Mouse (Mus musculus) kidney, adult 2 months (tissue): ENCODE measurements around the gene Smc3. TPM values are rescaled to one million over a fixed set of nuclear protein-coding genes. Genes with fewer than 3 reads are reported as not detected.

ENCODE experiments used
- DNase-seq: peaks from one replicate; pipeline ENCODE4 v3.0.0; 2021
- H3K27ac ChIP-seq: fragments of 200-500 bp; 2 replicates; pipeline ENCODE4 v1.5.1; 2012; ENCODE audit warnings: low read depth, low read length, control low read depth, inconsistent platforms; ENCODE audit not compliant: insufficient read depth
- H3K27me3 ChIP-seq: fragments of 200-500 bp; replicated peaks from 2 replicates; pipeline ENCODE4 v1.6.1; 2012; ENCODE audit warnings: mild to moderate bottlenecking, moderate library complexity, low read length, inconsistent platforms; ENCODE audit not compliant: control insufficient read depth, insufficient read depth
- H3K36me3 ChIP-seq: fragments of 200-500 bp; 2 replicates; pipeline ENCODE4 v1.6.1; 2012; ENCODE audit warnings: mild to moderate bottlenecking, moderate library complexity, low read length, inconsistent platforms; ENCODE audit not compliant: control insufficient read depth, insufficient read depth
- H3K4me1 ChIP-seq: fragments of 200-500 bp; 2 replicates; pipeline ENCODE4 v1.6.1; 2011; ENCODE audit warnings: low read length; ENCODE audit not compliant: control insufficient read depth, insufficient read depth
- H3K4me3 ChIP-seq: fragments of 200-500 bp; 2 replicates; pipeline ENCODE4 v1.5.1; 2011; ENCODE audit warnings: mild to moderate bottlenecking, low read depth, low read length, control low read depth; ENCODE audit not compliant: insufficient read depth
- CTCF ChIP-seq: fragments of 200-500 bp; conservative IDR thresholded peaks from 2 replicates; pipeline ENCODE4 v1.5.1; 2011; ENCODE audit warnings: low read depth, mild to moderate bottlenecking, control low read depth, low read length, moderate library complexity, mixed read lengths; ENCODE audit not compliant: insufficient read depth, insufficient read length
- POLR2A ChIP-seq: fragments of 200-500 bp; IDR thresholded peaks from one replicate; pipeline ENCODE4 v1.6.1; 2011; ENCODE audit warnings: low read depth, low read length, control low read depth
- WGBS: fragments of 180-500 bp; shearing (Covaris S2); methylation state at CpG from one replicate; pipeline ENCODE4 v1.1.7; 2018; 5-methylcytosine and 5-hydroxymethylcytosine counted together
- polyA plus RNA-seq: library from polyadenylated mRNA; depleted of rRNA; stranded (reverse); fragments of >200 nt; gene quantifications from 2 replicates; pipeline ENCODE4 v1.2.3, GENCODE M21; 2012

Smc3 gene
- polyA plus RNA-seq, 1 experiment = 5.1 TPM

GRCm38 (mm10) chr19:53647301-53647700 is 47.1 kb downstream of the Smc3 start:
- no peak for DNase-seq
- H3K36me3 ChIP-seq = peaks cover 8% of the 10 kb centered on the region
- 76% methylated on average over 9 of the region's 9 CpGs for WGBS
- TF ChIP-seq CTCF = no peak
- no peak for TF ChIP-seq POLR2A
- no peak overlapping the region for H3K4me3 ChIP-seq
- no peaks in the 10 kb centered on the region for H3K27me3 ChIP-seq
- H3K27ac ChIP-seq = no peak overlapping the region
- H3K4me1 ChIP-seq = no peaks in the 10 kb centered on the region; the same call in 1 of the 2 replicates

GRCm38 (mm10) chr19:53648056-53648455 is 47.9 kb downstream of the Smc3 start:
- no peaks in the 10 kb centered on the region; the same call in 1 of the 2 replicates for H3K4me1 ChIP-seq
- H3K4me3 ChIP-seq = no peak overlapping the region
- TF ChIP-seq CTCF (no peak), POLR2A (no peak)
- H3K27ac ChIP-seq = no peak overlapping the region
- no peaks in the 10 kb centered on the region for H3K27me3 ChIP-seq
- H3K36me3 ChIP-seq = peaks cover 7% of the 10 kb centered on the region
- DNase-seq = no peak
- 31% methylated on average over 5 of the region's 5 CpGs for WGBS

- peak; percentile 71 for DNase-seq
- Histone ChIP-seq H3K27me3 (no peaks in the 10 kb centered on the region), H3K27ac (no peak overlapping the region), H3K36me3 (peaks cover 6% of the 10 kb centered on the region; the same call in 1 of the 2 replicates), H3K4me1 (no peaks in the 10 kb centered on the region; the same call in 1 of the 2 replicates), H3K4me3 (no peak overlapping the region)
- peak; percentile 82 for TF ChIP-seq CTCF
- no peak for TF ChIP-seq POLR2A
- 31% methylated on average over 10 of the region's 10 CpGs for WGBS
These were observed 48.6 kb downstream of the Smc3 start for GRCm38 (mm10) chr19:53648802-53649236.

- 70% methylated on average over 6 of the region's 6 CpGs for WGBS
- DNase-seq = no peak
- Histone ChIP-seq H3K36me3 (peaks cover 3% of the 10 kb centered on the region; the same call in 1 of the 2 replicates), H3K4me1 (no peaks in the 10 kb centered on the region; the same call in 1 of the 2 replicates), H3K27me3 (no peaks in the 10 kb centered on the region), H3K27ac (no peak overlapping the region), H3K4me3 (no peak overlapping the region)
- TF ChIP-seq POLR2A = no peak
- no peak for TF ChIP-seq CTCF
These were observed 49.2 kb downstream of the Smc3 start for GRCm38 (mm10) chr19:53649361-53649760.

- no peak for TF ChIP-seq POLR2A
- TF ChIP-seq CTCF = no peak
- no peak overlapping the region for H3K4me3 ChIP-seq
- peak; percentile 64 for DNase-seq
- no peaks in the 10 kb centered on the region for H3K27me3 ChIP-seq
- peaks cover 3% of the 10 kb centered on the region; the same call in 1 of the 2 replicates for H3K36me3 ChIP-seq
- no peaks in the 10 kb centered on the region; the same call in 1 of the 2 replicates for H3K4me1 ChIP-seq
- H3K27ac ChIP-seq = no peak overlapping the region
- WGBS = 41% methylated on average over 5 of the region's 5 CpGs
These were observed 49.6 kb downstream of the Smc3 start for GRCm38 (mm10) chr19:53649802-53650201.

- Histone ChIP-seq H3K4me1 (no peaks in the 10 kb centered on the region; the same call in 1 of the 2 replicates), H3K4me3 (no peak overlapping the region), H3K27me3 (no peaks in the 10 kb centered on the region), H3K36me3 (peaks cover 3% of the 10 kb centered on the region; the same call in 1 of the 2 replicates), H3K27ac (no peak overlapping the region)
- DNase-seq = no peak
- WGBS = 77% methylated on average over 7 of the region's 7 CpGs
- TF ChIP-seq CTCF (no peak), POLR2A (no peak)
These were observed 50.7 kb downstream of the Smc3 start for GRCm38 (mm10) chr19:53650921-53651320.

- H3K27me3 ChIP-seq = no peaks in the 10 kb centered on the region
- DNase-seq = no peak
- H3K27ac ChIP-seq = no peak overlapping the region
- WGBS = 78% methylated on average over 9 of the region's 9 CpGs
- no peaks in the 10 kb centered on the region; the same call in 1 of the 2 replicates for H3K4me1 ChIP-seq
- H3K4me3 ChIP-seq = no peak overlapping the region
- TF ChIP-seq POLR2A (no peak), CTCF (no peak)
- no peaks in the 10 kb centered on the region for H3K36me3 ChIP-seq
These were observed 52.1 kb downstream of the Smc3 start for GRCm38 (mm10) chr19:53652267-53652666.
